In genomic region chr2:129197843-129198435, GRCm38 (mm10) we compare ENCODE assay signal across 8 mouse cellular contexts. TPM values are rescaled to one million over a fixed set of nuclear protein-coding genes. Genes with fewer than 3 reads are reported as not detected.
DNase-seq lines count a peak whose midpoint lies in the region; ATAC-seq and TF ChIP-seq lines count a peak whose summit lies in the region.

No protein-coding gene starts in this region.

- intact Hi-C loops in heart, postnatal 14 days (cut with DNase I) = loop anchor here (2.0 kb wide), 2 partner anchors 23 to 67 kb away; no protein-coding TSS in a partner anchor
- intact Hi-C loops in left cerebral cortex, postnatal 10 days (cut with DNase I) = loop anchor here (5.0 kb wide), 2 partner anchors 44 to 71 kb away; partner anchors contain the start of gene Chchd5

- H3K27ac ChIP-seq in heart, postnatal 0 days (ENCODE audit: low read depth) = peak overlapping the region; percentile 89
- peak overlapping the region; percentile 96 for H3K27ac ChIP-seq in forebrain, embryonic 10.5 days
- peak overlapping the region; percentile 40; the same call in 1 of the 2 replicates for H3K27ac ChIP-seq in liver, embryonic 11.5 days (ENCODE audit: low read depth, low read length)
- peak overlapping the region; percentile 59 for H3K27ac ChIP-seq in stomach, embryonic 15.5 days

- H3K27me3 ChIP-seq in heart, postnatal 0 days (ENCODE audit: control insufficient read depth, insufficient read depth, low read length) = no peaks in the 10 kb centered on the region
- no peaks in the 10 kb centered on the region for H3K27me3 ChIP-seq in G1E (ENCODE audit: insufficient read depth, low read length)
- no peaks in the 10 kb centered on the region for H3K27me3 ChIP-seq in forebrain, embryonic 10.5 days (ENCODE audit: poor library complexity, severe bottlenecking)
- H3K27me3 ChIP-seq in liver, embryonic 11.5 days (replicated peaks; ENCODE audit: control insufficient read depth, insufficient read depth, low read length) = no peaks in the 10 kb centered on the region
- no peaks in the 10 kb centered on the region for H3K27me3 ChIP-seq in stomach, embryonic 15.5 days (replicated peaks)

- H3K4me2 ChIP-seq in heart, postnatal 0 days (ENCODE audit: low read depth, low read length) = peak overlapping the region; percentile 74
- peak overlapping the region; percentile 90 for H3K4me2 ChIP-seq in liver, embryonic 11.5 days
- H3K4me2 ChIP-seq in stomach, embryonic 15.5 days = peak overlapping the region; percentile 95

- H3K9me3 ChIP-seq in heart, postnatal 0 days (replicated peaks; ENCODE audit: control insufficient read depth, low read length) = no peaks in the 10 kb centered on the region
- H3K9me3 ChIP-seq in G1E (replicated peaks) = no peaks in the 10 kb centered on the region
- no peaks in the 10 kb centered on the region for H3K9me3 ChIP-seq in forebrain, embryonic 10.5 days
- H3K9me3 ChIP-seq in liver, embryonic 11.5 days (ENCODE audit: control insufficient read depth, low read length) = no peaks in the 10 kb centered on the region
- no peaks in the 10 kb centered on the region for H3K9me3 ChIP-seq in stomach, embryonic 15.5 days

- H3K9ac ChIP-seq in heart, postnatal 0 days (replicated peaks; ENCODE audit: low read depth, low read length) = peak overlapping the region; percentile 87
- peak overlapping the region; percentile 100 for H3K9ac ChIP-seq in liver, embryonic 11.5 days (ENCODE audit: low read depth, low read length)
- peak overlapping the region; percentile 74 for H3K9ac ChIP-seq in stomach, embryonic 15.5 days

- DNase-seq in heart, postnatal 0 days (ENCODE audit: low spot score) = peak; percentile 61
- no peak for DNase-seq in heart, postnatal 14 days
- no peak for DNase-seq in G1E (ENCODE audit: low spot score)
- no peak for DNase-seq in forebrain, embryonic 10.5 days (ENCODE audit: extremely low spot score, low spot score)
- peak; percentile 43 for DNase-seq in liver, embryonic 11.5 days (ENCODE audit: low spot score)
- no peak for DNase-seq in cerebellum, adult 9-11 months
- no peak for DNase-seq in left cerebral cortex, postnatal 10 days (ENCODE audit: extremely low spot score in 1 of 2, low spot score in 2 of 2)

- 1% methylated on average over 32 of the region's 32 CpGs for WGBS in heart, postnatal 0 days
- 3% methylated on average over 32 of the region's 32 CpGs for WGBS in forebrain, embryonic 10.5 days
- under 1% methylated on average over 32 of the region's 32 CpGs for WGBS in liver, embryonic 11.5 days
- WGBS in stomach, embryonic 15.5 days = 1% methylated on average over 32 of the region's 32 CpGs

- peaks cover 16% of the 10 kb centered on the region for H3K36me3 ChIP-seq in heart, postnatal 0 days (replicated peaks; ENCODE audit: control insufficient read depth, insufficient read depth, low read length)
- H3K36me3 ChIP-seq in G1E (replicated peaks) = peaks cover 33% of the 10 kb centered on the region
- peaks cover 32% of the 10 kb centered on the region for H3K36me3 ChIP-seq in forebrain, embryonic 10.5 days (replicated peaks)
- H3K36me3 ChIP-seq in liver, embryonic 11.5 days (ENCODE audit: control insufficient read depth, insufficient read depth, low read length) = peaks cover 15% of the 10 kb centered on the region; the same call in 1 of the 2 replicates
- H3K36me3 ChIP-seq in stomach, embryonic 15.5 days = no peaks in the 10 kb centered on the region

- ATAC-seq in heart, postnatal 0 days (ENCODE audit: insufficient read depth, low read depth) = peak; percentile 61
- ATAC-seq in G1E (ENCODE audit: extremely low read depth, insufficient number of reproducible peaks, low FRiP score, poor library complexity, severe bottlenecking) = no peak
- ATAC-seq in liver, embryonic 11.5 days (replicated peaks; ENCODE audit: low FRiP score) = no peak
- no peak; the same call in 1 of the 2 replicates for ATAC-seq in stomach, embryonic 15.5 days (ENCODE audit: insufficient read depth, low FRiP score, low read depth)

- no peak for TF ChIP-seq EP300 in heart, postnatal 0 days (IDR thresholded peaks at IDR 0.05; ENCODE audit: low read depth)

- peaks cover 19% of the 10 kb centered on the region for H3K4me1 ChIP-seq in heart, postnatal 0 days (ENCODE audit: control insufficient read depth, insufficient read depth)
- peaks cover 46% of the 10 kb centered on the region for H3K4me1 ChIP-seq in G1E (ENCODE audit: insufficient read depth, low read depth, low read length)
- H3K4me1 ChIP-seq in forebrain, embryonic 10.5 days = peaks cover 41% of the 10 kb centered on the region
- H3K4me1 ChIP-seq in liver, embryonic 11.5 days (replicated peaks; ENCODE audit: control insufficient read depth, insufficient read depth, low read length) = peaks cover 30% of the 10 kb centered on the region
- H3K4me1 ChIP-seq in stomach, embryonic 15.5 days = peaks cover 5% of the 10 kb centered on the region; the same call in 1 of the 2 replicates

- TF ChIP-seq CTCF in heart, postnatal 0 days (IDR thresholded peaks at IDR 0.05; ENCODE audit: low read depth) = no peak
- TF ChIP-seq CTCF in G1E (IDR thresholded peaks at IDR 0.05; ENCODE audit: low read depth, low read length) = no peak

- peak overlapping the region; percentile 83 for H3K4me3 ChIP-seq in heart, postnatal 0 days (ENCODE audit: low read depth, low read length)
- peak overlapping the region; percentile 91 for H3K4me3 ChIP-seq in G1E (ENCODE audit: low read depth, low read length)
- peak overlapping the region; percentile 69 for H3K4me3 ChIP-seq in forebrain, embryonic 10.5 days
- peak overlapping the region; percentile 95 for H3K4me3 ChIP-seq in liver, embryonic 11.5 days (ENCODE audit: low read depth, low read length)
- H3K4me3 ChIP-seq in stomach, embryonic 15.5 days (replicated peaks) = peak overlapping the region; percentile 94

RNA-seq across cellular contexts. Expression of gene Slc20a1, which starts 0.6 kb away (rescaled TPM):
- 37.1 and 46.8 TPM in 2 replicates for total RNA-seq in heart, postnatal 0 days (2014; rRNA removed; ENCODE audit: low replicate concordance)
- polyA plus RNA-seq in heart, postnatal 0 days (2015; fragmentation: Nextera tagmentation; extraction: Ambion mirVana) = 7.0 and 8.7 TPM in 2 replicates
- 10 to 100 TPM; 14.0 to 16.8 TPM for total RNA-seq in heart, postnatal 14 days (2021)
- total RNA-seq in G1E (2014; fragmentation: Nextera tagmentation) (38.5 and 47.7 TPM in 2 replicates), G1E (2017) (71.8 and 88.4 TPM in 2 replicates)
- 27.8 and 31.6 TPM in 2 replicates for polyA plus RNA-seq in G1E (2012)
- polyA plus RNA-seq in forebrain, embryonic 10.5 days (2016; fragmentation: Nextera tagmentation; extraction: Ambion mirVana) = 57.2 and 57.9 TPM in 2 replicates
- polyA plus RNA-seq in liver, embryonic 11.5 days (2014; fragmentation: Nextera tagmentation; extraction: Ambion mirVana) = 69.5 and 71.8 TPM in 2 replicates
- 26.8 and 29.4 TPM in 2 replicates for polyA plus RNA-seq in stomach, embryonic 15.5 days (2015; fragmentation: Nextera tagmentation; extraction: Ambion mirVana)
- 100 to 1,000 TPM; 123 to 124 TPM for total RNA-seq in left cerebral cortex, postnatal 10 days (2021)

Comparison
In these comparisons a context has a peak if more than half of its experiments do, and no peak if none do; other contexts are left out.
1. DNase-seq: peak in heart, postnatal 0 days (single experiment) and liver, embryonic 11.5 days (single experiment); none in heart, postnatal 14 days (0 of 2), G1E (single experiment), forebrain, embryonic 10.5 days (single experiment), cerebellum, adult 9-11 months (single experiment) and left cerebral cortex, postnatal 10 days (0 of 2).
2. H3K27ac ChIP-seq: peak in every context shown above with its lines; median percentile 96 in forebrain, embryonic 10.5 days; 89 in heart, postnatal 0 days; 59 in stomach, embryonic 15.5 days; 40 in liver, embryonic 11.5 days.
3. Peak in every context shown above with its lines, with median percentiles within 50 percentile points of each other: H3K4me2 ChIP-seq, H3K4me3 ChIP-seq and H3K9ac ChIP-seq.